Mouse (Mus musculus): ENCODE data around the gene Zfp423. TPM values are rescaled to one million over a fixed set of nuclear protein-coding genes. Genes with fewer than 3 reads are reported as not detected.

Gene Zfp423
- polyA plus RNA-seq (2017; shearing (Covaris generic)), result not detected

DNA sequence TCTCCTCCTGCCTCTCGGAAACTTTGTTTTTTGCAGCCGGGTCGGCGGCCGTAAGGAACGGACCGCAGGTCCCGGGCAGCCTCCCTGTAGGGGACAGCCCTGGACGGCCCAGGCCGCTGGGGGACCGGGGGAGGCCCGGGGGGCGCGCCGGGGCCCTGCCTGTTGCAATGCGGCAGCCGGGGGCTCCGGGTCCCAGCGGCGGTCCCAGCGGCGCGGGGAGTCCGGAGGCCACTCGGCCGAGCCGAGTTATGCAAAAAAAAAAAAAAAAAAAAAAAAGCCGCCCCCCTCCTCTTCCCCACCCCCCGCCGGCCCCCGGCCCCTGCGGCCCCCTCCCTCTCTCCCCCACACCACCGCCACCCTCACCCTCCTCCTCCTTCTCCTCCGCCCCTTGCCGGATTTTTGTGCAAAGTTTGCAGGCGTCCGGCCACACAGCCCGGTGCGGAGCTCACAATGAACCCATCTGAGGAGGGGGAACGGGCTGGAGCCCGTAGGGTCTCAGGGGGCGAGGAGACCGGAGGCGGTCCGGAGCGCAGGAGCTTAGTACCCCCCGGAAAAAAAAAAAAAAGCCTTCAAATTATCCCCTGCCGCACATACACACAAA lies at the start of gene Zfp423:
Zfp423 (minus strand) TSS at position 276 of the 601 bp plus-strand sequence.

Other genes starting within 250 kb of the Zfp423 start
- gene Cnep1r1, start 159.2 kb upstream of the Zfp423 start, polyA plus RNA-seq (2017; shearing (Covaris generic)), result 31.6 TPM
- 41.6 TPM for gene Heatr3, start 178.3 kb upstream of the Zfp423 start, polyA plus RNA-seq (2017; shearing (Covaris generic))
- 74.0 TPM for gene Tent4b, start 239.6 kb upstream of the Zfp423 start, polyA plus RNA-seq (2017; shearing (Covaris generic))

Data from naive thymus-derived CD4-positive, alpha-beta T cell, adult 5 months (primary cell).